Mouse (Mus musculus) kidney, postnatal 4 days (tissue): Measurements from ENCODE around the gene Dync1i1.

Source experiments
- DNase-seq, 2 experiments: peaks; one replicate each; pipeline ENCODE4 v3.0.0; 2021; ENCODE audit warnings: mixed read lengths in 2 of 2

The Dync1i1 gene

DNA sequence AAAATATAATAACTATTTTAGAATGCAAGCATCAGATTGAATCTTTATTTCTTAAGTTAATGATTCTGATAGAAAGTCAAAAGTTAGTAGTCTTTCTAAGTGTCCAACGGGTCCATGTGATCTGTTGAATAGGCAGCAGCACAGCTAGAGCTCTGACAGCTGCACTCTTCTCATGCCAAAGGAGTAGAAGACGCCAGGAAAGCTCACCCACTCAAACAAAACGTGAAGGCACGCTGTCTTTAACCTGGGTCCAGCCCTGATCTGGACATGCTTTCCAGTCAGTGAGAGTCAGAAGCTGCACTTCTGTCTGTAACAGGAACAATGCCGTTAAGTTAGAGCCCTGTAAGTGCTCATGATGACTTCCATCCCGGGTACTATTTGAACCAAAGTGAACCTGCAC lies 56.3 kb downstream of the Dync1i1 start:
- no peak for DNase-seq

DNA sequence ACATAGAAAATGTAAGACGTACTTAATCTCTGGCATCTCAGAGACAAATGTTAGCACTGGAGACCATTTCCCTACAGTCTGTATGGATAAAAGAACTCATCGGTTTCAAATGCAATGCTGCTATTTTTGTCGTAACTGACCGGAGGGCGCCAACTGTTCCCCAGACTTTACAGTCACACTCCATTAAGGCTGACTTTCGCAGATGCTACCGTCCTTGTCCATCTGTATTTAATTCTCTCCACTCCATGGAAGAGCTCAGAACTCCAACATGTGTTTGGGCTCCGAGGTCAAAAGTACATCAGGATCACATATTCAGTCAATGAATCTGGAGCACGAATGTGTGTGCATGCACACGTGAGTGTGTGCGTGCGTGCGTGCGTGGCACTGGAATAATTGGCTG lies 58.4 kb downstream of the Dync1i1 start:
- DNase-seq, result no peak

DNA sequence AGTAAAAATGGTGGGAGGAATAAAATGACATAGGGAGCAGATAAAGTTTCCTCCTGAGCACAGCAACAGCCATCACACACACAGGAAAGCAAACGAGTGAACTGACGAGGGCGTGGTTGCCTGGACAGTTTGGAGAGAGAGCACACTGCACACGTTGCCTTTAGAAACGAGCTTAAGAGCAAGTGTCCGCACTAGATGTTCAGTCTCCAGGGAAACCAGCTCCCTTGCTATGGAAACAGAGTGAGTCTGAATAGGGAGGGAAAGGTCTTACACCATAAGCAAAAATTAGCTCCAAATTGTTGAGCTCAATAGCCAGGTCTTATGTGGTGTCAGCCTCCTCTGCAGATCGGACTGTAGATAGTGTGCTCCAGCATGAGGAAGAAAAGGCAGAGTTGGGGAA lies 65.2 kb downstream of the Dync1i1 start:
- no peak for DNase-seq

DNA sequence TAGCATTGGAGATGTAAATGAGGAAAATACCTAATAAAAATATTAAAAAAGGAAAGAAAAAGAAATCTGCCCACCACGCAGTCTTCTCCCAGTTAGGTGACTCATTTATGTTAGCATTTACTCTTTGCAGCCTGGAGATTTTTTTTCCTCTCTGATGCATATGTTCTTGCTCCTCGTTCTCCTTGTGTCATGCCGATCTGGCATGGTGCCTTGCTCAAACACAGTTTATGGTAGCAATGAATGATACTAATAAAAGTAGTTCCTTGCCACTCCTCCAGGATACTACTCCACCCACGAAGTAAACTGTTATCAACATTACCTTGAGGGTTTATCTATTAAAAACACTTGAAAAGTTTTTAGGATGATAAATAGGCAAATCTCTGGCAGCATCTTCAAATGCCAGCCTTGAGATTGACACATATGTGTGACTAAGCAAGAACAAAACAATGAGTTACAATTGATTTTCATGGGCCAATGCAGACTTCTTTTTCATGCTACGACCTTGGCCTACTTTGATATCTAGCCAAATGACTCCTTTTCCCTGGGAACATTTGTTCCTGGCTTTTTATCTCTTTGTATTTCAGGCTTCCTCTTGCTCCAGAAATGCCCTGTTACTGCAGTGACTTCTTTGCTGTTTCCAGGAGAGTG lies 68.8 kb downstream of the Dync1i1 start:
- DNase-seq, result no peak

DNA sequence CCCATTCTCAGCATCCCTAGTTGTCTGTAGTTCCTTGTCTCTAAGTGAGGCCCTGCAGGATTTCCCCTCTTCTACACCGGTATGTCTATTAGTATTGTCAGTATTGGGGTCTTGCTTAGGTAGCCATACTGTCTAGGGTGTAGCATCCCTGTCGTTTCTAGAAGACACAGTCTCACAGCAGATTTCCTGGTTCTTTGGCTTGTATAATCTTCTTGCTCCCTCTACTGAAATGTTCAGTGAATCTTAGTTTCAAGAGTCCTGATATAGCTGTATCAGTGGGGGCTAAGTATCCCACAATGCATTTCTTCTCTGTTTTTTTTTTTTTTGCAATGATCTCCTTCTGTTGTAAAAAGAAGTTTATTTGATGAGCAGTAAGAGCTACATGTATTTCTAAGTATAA lies 69.9 kb downstream of the Dync1i1 start:
- DNase-seq, result no peak

DNA sequence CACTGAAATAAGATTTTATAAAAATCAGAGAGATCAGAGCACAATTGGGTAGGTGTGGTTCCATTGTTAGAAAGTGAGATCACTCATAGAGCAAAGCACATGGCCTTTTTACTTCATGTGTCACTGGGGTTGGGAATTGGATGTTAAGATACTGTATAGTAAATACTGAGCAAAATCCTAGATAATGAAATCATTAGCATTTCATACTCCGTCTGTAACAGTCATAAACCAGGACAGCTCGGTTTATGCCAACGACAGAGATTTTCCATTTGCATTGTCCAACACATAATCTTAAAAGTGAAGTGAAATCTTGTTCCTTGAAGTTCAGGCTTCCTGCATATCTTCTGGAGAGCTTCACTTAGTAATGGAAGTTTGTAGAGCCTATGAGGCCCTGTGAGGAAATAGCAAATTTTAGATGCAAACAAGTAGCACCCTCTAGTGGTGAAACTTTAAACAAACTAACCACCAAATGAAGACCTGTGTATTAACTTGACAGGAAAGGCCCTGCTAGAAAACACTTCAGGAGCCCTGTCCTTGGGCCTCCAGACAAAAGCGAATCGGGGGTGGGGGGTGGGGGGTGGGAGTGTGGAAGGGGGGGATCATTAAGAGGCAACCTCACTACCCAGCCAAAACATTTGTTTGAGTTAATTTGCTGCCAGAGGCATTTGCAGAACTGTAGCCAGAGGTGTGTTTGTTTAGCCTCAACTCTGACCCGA lies 76.8 kb downstream of the Dync1i1 start:
- DNase-seq, result peak; percentile 20 to 25

DNA sequence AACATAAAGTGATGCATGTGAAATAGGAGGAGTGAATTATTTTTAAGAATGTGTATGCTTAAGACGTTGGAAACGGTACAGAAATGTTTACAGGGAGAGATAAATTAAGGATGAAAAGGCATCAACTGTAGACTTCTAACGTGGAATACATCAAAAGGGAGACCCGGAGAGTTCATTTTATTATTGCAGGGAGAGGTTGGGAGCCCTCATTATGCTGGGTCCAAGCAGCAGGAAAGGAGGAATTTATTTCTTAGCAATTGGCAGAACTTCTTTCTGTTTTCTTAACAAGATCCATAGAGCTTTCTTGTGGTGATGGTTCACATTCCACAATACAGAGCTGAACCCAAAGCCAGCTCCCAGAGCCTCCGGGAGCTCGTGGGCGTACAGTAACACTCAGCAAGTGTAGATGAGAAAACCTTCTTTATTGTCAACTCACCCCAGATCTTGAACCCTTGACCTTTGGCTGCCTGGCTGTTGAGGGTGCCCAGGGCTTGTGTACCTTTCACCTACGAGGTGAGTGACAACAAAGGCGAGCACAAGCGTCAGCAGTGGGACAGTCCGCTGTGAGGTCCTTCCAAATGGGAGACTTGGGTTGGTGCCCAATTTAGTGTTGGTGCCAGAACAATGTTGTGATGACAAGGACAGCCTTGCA lies 77.5 kb downstream of the Dync1i1 start:
- DNase-seq, result peak; percentile 30 to 34

DNA sequence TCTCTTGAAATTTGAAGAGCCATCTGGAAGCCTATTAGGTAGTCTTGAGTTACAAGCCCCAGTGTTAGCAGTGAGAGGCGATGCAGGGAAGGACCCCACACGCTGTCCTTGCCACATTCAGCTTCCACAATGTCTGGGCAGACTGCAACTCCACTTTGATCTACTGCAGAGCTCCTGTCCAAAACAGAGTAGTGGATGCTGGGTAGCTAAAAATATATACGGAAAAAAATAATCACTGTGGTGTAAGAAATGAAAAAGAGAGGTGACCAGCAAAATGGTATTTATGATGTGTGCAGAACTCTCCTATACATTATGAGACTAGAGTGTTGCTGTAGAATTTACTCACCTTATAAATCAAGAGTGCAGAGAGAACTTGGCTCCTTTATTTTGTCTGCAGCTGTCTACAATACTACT lies 82.6 kb downstream of the Dync1i1 start:
- no peak for DNase-seq

DNA sequence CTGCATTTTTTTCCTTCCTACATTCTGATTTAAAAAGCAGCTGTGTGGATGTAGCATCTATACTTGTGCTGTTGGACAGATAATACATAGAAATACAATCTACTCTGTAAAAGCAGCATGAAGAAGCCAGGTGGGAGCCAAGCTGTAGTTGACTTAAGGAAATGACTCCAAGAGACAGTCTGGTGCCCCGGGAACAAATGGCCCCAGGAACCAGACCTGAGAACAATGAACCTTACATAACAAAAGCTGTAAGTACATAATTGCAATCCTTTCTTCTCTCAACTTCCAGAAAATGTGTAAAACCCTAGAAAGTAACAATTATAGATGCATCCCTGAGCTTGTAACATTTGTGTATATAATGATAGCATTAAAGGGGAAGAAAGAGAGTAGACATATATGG lies 86.6 kb downstream of the Dync1i1 start:
- no peak for DNase-seq

DNA sequence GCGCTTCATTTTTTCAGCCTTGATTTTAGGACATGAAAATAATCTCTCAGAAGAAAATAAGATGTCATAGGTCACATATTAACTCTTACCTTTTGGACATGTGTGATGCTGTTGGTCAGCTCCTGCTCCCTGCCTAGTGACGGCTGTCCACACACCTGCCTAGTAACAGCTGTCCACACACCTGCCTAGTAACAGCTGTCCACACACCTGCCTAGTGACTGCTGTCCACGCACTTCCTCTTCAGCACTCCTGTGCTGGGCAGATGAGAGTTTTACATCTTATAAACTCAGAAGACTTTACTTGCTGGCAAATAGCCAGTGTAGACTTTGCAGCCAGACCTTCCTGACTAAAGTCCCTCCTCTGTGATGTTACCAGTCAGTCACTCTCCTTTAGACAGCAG lies 94.2 kb downstream of the Dync1i1 start:
- DNase-seq, result no peak

DNA sequence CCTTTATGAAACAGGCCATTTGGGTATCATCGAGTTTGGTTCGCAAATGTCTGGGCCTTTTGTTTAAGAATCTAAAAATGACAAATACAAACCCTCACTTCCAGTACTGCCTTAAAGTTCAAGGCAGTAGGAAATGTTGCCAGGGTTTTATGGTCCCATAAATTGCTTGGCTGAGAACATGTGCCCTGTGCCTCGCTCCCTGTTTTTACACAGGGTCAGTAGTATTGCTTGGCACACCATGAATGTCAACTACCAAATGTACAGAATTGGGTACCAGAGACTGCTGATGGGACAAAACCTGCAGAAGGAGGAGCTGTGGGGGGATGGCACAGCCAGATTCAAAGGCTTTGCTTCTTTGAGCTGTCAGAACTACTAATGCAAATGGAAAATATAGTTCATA lies 100.0 kb downstream of the Dync1i1 start:
- DNase-seq, result no peak

DNA sequence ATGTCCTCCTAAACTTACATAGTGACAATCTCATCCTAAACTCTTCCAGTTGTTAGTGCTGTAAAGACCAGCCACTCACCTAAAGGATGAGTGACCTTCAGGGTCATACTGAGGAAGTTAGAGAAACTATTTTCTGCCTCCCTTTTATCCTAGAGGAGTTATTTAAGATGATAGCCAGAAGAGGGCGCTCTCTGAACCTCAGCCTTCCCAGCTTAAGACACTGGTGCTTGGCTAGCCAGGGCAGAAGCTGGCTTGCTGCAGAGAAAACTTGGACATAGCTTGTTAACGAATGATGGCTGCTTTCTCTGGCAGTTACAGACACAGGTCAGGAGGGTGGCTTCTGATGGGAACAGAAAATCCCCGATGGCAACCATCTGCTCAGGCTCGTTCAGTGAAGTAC lies 101.6 kb downstream of the Dync1i1 start:
- DNase-seq, result peak; percentile 8 to 16

DNA sequence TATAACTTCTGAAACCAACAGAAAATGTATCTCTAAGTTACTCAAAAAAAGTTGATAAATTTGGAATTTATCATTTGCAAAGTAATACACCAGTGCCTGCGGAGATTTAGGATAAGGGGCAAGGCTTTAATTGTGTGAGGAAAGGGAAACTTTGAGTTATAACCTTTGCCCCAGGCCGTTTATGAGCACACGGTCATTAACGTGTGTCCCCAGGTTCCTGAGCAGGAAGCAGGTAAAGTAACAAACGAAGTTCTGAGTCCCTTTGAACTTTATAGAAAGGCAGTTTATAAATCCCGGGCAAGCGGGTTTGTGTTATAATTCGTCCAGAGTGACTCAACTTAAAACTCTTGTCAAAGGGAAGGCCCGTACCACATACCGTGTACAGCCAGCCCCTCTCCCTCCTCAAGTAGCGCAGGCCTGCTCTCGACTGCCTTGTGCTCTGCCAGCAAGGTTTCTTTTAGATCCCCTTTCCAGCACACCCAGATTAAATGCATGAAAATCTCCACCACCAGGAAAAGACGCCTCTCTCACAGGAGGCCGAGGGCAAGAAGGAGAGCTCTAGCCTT lies 103.1 kb downstream of the Dync1i1 start:
- DNase-seq, result no peak

DNA sequence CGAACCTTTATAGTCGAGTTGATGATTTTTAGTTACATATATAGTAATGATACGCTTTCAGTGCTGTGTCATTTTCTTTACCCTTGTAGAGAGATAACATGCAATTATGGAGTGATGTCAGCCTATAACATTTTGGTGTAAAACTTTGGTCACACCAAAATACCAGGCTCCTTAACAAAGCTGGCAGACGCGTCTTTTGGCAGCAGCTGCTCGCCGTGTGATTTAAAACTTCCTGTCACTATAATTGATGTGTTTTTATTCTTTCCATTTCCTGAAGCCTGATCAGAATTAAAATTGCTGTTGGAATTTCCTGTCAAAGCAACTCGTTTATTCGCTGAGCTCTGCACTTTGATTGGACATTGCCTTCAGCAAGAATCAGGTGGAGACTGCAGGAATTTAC lies 103.7 kb downstream of the Dync1i1 start:
- peak in 1 of 2 experiments; percentile 13 for DNase-seq

DNA sequence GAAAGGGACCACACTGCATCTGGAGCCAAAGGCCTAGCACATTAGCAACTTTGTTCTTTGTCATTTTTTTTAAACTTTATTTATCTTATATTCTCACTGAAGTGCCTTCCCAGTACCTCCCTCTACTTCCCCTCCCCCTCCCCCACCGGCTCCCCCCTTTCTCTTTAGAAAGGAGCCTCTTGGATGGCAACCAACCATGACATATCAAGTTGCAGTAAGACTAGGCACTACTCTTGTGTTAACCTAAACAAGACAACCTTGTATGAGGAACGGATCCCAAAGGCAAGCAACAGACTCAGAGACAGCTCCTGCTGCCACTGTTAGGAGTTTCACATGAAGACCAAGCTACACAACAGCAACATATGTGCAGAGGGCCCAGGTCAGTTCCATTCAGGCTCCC lies 105.3 kb downstream of the Dync1i1 start:
- DNase-seq, result no peak

DNA sequence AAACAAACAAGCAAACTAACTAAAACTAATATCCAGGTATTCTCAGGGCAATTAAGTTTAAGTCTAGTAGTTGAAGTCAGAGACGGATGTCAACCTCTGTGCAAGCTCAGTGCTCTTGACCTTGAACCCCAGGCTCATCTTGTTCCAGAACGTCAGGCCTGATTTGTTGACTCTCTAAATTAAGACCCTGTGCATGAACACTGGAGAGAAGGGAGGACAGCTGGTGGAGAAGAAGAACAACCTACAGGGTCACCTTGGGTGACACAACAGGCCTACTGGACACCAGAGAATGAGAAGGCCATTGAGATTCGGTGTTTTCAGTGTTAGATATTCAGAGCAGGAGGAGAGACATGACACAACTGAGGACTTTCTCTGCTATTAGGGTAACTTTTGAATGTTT lies 105.8 kb downstream of the Dync1i1 start:
- DNase-seq, result no peak

DNA sequence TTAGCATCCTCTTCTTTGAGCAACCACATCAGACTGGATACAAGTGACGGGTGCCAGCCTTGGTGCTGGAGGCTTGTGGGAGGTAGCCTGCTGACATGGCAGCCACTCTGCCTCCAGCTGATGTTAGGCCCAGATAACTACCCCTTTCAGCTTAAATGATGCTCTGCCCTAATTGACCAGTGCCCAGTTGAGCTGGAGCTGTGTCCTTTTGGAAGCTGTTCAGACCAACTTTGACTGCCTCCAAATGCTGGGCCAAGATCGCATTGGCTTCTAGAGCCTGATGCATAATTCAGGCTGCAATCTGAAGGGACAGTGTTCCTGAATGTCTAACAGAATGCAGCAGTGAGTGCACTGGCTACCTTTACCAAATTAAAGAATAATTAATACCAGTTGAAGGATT lies 107.4 kb downstream of the Dync1i1 start:
- no peak for DNase-seq

DNA sequence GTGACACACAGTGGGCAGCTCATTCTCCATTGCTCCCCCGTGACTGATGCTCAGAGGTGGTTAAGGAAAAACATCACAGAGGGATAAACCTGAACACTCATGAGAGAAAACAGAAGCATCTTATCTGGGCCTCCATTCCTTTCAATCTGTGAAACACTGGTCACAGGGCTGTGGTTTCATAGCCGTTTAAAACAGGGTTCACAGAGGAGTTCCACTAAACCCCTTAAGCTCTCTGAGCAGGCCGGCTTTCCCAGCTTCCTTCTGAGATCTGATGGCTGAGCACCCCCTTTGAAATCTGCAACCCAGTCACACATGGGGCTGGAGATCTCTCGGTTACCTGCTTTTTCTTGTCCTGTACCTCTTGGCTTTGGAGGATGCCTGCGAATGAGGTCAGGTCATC lies 117.0 kb downstream of the Dync1i1 start:
- no peak for DNase-seq

DNA sequence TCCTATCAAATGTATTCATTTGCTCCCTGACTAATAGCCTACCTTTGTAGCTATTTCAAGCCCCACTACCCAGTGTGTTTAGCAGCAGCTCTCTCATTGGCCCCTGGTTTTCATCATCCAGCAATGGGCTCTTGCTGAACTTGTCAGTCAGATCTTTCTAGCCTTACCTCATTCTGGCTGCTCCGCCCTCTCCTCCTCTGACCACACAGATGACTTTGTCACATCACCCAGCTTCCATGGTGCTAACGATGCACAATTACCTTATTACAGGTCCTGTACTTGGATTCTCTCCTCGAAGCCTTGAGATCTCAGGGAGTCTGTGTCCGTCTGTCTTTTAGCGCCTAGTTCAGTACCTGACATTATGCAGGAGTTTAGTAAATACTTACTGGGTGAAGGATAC lies 120.7 kb downstream of the Dync1i1 start:
- DNase-seq, result no peak

DNA sequence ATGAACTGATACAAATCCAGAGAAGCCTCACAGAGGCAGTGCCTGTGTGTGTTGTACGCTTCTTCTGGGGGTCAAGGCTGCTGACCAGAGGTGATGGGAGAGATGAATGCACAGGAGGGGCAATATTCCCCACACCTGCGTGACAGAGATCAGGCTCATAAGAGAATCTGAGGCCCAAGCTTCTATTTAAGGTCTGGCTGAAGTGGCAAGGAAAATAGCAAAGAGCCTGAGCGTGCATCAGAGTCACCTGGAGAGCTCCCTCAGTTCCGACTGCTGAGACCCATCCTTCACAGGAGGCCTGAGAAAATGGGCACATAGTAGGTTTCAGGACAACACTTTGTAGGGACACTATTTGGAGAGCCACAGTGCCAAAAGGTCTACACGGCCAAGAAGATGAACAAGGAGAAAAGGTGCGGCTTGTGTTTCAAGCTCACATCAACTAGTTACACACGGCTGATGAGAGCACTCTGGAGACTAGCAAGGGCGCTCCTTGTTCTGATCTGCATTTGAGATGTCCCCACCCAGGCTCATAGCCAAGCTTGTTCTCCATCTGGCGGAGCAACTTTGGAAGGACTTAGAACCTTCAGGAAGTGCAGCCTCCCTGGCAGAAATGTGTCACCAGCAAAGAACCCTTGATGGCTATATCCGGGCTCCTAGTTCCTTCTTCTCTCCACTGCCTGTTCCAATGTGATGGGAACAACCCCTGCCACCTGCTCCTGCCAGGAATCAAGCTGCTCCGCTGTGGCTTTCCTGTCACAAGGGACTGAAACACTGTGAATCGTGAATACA lies 128.8 kb downstream of the Dync1i1 start:
- no peak for DNase-seq

DNA sequence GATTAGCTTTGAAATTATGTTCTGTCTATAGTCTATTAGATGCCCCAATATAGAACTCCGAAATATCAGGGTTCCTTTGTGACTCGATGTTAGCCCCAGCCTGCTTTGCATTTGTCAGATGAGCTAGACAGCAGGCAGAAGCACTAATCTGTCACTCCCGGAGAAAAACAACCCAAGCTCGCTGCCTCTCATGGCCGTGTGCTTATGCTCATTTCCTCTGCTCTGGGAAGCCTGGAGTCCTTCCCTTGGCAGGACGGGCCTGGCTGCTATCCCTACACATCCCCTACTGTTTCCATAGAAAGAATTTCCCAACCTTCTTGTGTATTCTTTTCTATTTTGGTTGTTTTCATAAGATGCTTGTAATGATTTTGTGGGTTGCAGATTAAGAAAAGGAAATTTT lies 130.1 kb downstream of the Dync1i1 start:
- DNase-seq, result no peak

DNA sequence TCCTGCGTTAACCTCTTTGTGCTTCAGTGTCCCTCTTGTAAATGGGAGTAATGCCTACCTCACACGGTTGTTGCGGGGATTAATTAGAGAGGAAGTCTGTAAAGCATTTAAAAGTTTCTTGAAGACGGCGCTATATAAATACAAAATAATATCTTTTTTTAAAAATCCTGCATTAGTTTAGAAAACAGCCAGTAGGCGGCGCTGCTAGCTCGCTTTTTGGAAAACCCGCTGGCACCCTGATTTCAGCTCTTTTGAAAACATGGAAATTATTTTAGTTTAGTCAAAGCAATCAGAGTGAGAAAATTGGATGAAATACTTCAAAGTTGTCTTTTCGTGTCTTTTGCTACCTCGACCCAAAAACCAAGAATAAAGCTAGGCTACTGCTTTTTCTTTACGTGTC lies 132.9 kb downstream of the Dync1i1 start:
- peak; percentile 74 to 77 for DNase-seq
